Mouse (Mus musculus) heart, embryonic 13.5 days (tissue): ENCODE measurements around the gene Grpel1. TPM values are rescaled to one million over a fixed set of nuclear protein-coding genes. Genes with fewer than 3 reads are reported as not detected.

Experiments used
- ATAC-seq: fragments of 200-750 bp; cut with Nextera tagmentation; 2 replicates; pipeline ENCODE4 v1.8.0; 2017; ENCODE audit warnings: moderate TSS enrichment; ENCODE audit not compliant: insufficient number of reproducible peaks, low FRiP score, low TSS enrichment; ENCODE audit errors: extremely low read depth
- H3K27ac ChIP-seq: fragments of 300-500 bp; sonication (generic); replicated peaks from 2 replicates; pipeline ENCODE4 v1.5.1; 2015; ENCODE audit warnings: moderate library complexity, mild to moderate bottlenecking, inconsistent platforms
- H3K27me3 ChIP-seq: fragments of 300-500 bp; sonication (generic); replicated peaks from 2 replicates; pipeline ENCODE4 v1.6.1; 2015; ENCODE audit warnings: mild to moderate bottlenecking, inconsistent platforms
- H3K36me3 ChIP-seq: fragments of 300-500 bp; sonication (generic); 2 replicates; pipeline ENCODE4 v1.6.1; 2015; ENCODE audit warnings: mild to moderate bottlenecking, inconsistent platforms
- H3K4me1 ChIP-seq: fragments of 300-500 bp; sonication (generic); 2 replicates; pipeline ENCODE4 v1.6.1; 2015; ENCODE audit warnings: inconsistent platforms
- H3K4me2 ChIP-seq: fragments of 300-500 bp; sonication (generic); 2 replicates; pipeline ENCODE4 v1.6.1; 2015; ENCODE audit warnings: inconsistent platforms, mild to moderate bottlenecking, moderate library complexity
- H3K4me3 ChIP-seq: fragments of 300-500 bp; sonication (generic); 2 replicates; pipeline ENCODE4 v1.5.1; 2015; ENCODE audit warnings: moderate library complexity, mild to moderate bottlenecking, inconsistent platforms
- H3K9ac ChIP-seq: fragments of 300-500 bp; sonication (generic); 2 replicates; pipeline ENCODE4 v1.6.1; 2015; ENCODE audit warnings: inconsistent platforms, mild to moderate bottlenecking, moderate library complexity
- H3K9me3 ChIP-seq: fragments of 300-500 bp; sonication (generic); 2 replicates; pipeline ENCODE4 v1.6.1; 2016; ENCODE audit warnings: inconsistent platforms
- WGBS: fragments of 180-500 bp; shearing (Covaris S2); methylation state at CpG from one replicate; pipeline ENCODE4 v1.1.7; 2015; ENCODE audit warnings: mixed read lengths; 5-methylcytosine and 5-hydroxymethylcytosine counted together
- polyA plus RNA-seq: library from polyadenylated mRNA; unstranded; fragments of >200 nt; fragmentation: Nextera tagmentation; extraction: Ambion mirVana; gene quantifications from 2 replicates; pipeline ENCODE4 v1.2.1, GENCODE M21; 2015

The Grpel1 gene
- 52.9 and 59.4 TPM in 2 replicates for polyA plus RNA-seq

- Histone ChIP-seq H3K36me3 (peaks cover 25% of the 10 kb centered on the region), H3K4me1 (peaks cover 35% of the 10 kb centered on the region), H3K4me3 (peak within 1 kb of the TSS; percentile 85), H3K27ac (peak within 1 kb of the TSS; percentile 61), H3K27me3 (no peaks in the 10 kb centered on the region), H3K9ac (peak within 1 kb of the TSS; percentile 90), H3K9me3 (no peaks in the 10 kb centered on the region), H3K4me2 (peak within 1 kb of the TSS; percentile 93)
- peak; percentile 96 for ATAC-seq
- WGBS = under 1% methylated on average over 68 of the region's 68 CpGs
These were observed at the start of gene Grpel1 for GRCm38 (mm10) chr5:36464709-36465661. TSS of gene Grpel1 (plus strand) at chr5:36464998.

GRCm38 (mm10) chr5:36419861-36420260, 44.9 kb upstream of the Grpel1 start:
- ATAC-seq = no peak
- no peak overlapping the region for H3K4me2 ChIP-seq
- H3K36me3 ChIP-seq = no peaks in the 10 kb centered on the region
- no peaks in the 10 kb centered on the region for H3K9me3 ChIP-seq
- no peak overlapping the region for H3K4me3 ChIP-seq
- whole genome bisulfite sequencing = 62% methylated on average over 3 of the region's 3 CpGs
- H3K27ac ChIP-seq = no peak overlapping the region
- no peak overlapping the region for H3K9ac ChIP-seq
- peaks cover 23% of the 10 kb centered on the region; the same call in 1 of the 2 replicates for H3K27me3 ChIP-seq
- H3K4me1 ChIP-seq = peaks cover 4% of the 10 kb centered on the region

- Histone ChIP-seq H3K36me3 (no peaks in the 10 kb centered on the region), H3K4me3 (no peak overlapping the region), H3K27ac (no peak overlapping the region), H3K4me1 (no peaks in the 10 kb centered on the region; the same call in 1 of the 2 replicates), H3K27me3 (peaks cover 35% of the 10 kb centered on the region), H3K9ac (no peak overlapping the region), H3K4me2 (no peak overlapping the region), H3K9me3 (no peaks in the 10 kb centered on the region)
- ATAC-seq = no peak
These were observed 42.1 kb upstream of the Grpel1 start for GRCm38 (mm10) chr5:36422689-36423088.

- H3K27ac ChIP-seq = no peak overlapping the region
- H3K4me3 ChIP-seq = no peak overlapping the region
- ATAC-seq = no peak
- no peak overlapping the region for H3K4me2 ChIP-seq
- H3K36me3 ChIP-seq = no peaks in the 10 kb centered on the region
- H3K9me3 ChIP-seq = no peaks in the 10 kb centered on the region
- H3K4me1 ChIP-seq = no peaks in the 10 kb centered on the region; the same call in 1 of the 2 replicates
- H3K9ac ChIP-seq = no peak overlapping the region
- H3K27me3 ChIP-seq = peaks cover 26% of the 10 kb centered on the region
These were observed 40.1 kb upstream of the Grpel1 start for GRCm38 (mm10) chr5:36424676-36425075.

GRCm38 (mm10) chr5:36426404-36426803, 38.4 kb upstream of the Grpel1 start:
- H3K4me1 ChIP-seq = no peaks in the 10 kb centered on the region; the same call in 1 of the 2 replicates
- H3K9ac ChIP-seq = no peak overlapping the region
- H3K9me3 ChIP-seq = no peaks in the 10 kb centered on the region
- H3K27me3 ChIP-seq = peaks cover 33% of the 10 kb centered on the region
- ATAC-seq = no peak
- H3K4me2 ChIP-seq = no peak overlapping the region
- H3K36me3 ChIP-seq = no peaks in the 10 kb centered on the region
- 79% methylated on average over 5 of the region's 5 CpGs for WGBS
- no peak overlapping the region for H3K27ac ChIP-seq
- H3K4me3 ChIP-seq = no peak overlapping the region

GRCm38 (mm10) chr5:36427831-36428230, 37.0 kb upstream of the Grpel1 start:
- no peaks in the 10 kb centered on the region; the same call in 1 of the 2 replicates for H3K4me1 ChIP-seq
- H3K27me3 ChIP-seq = peaks cover 35% of the 10 kb centered on the region
- H3K9me3 ChIP-seq = no peaks in the 10 kb centered on the region
- no peak for ATAC-seq
- H3K4me3 ChIP-seq = no peak overlapping the region
- H3K27ac ChIP-seq = no peak overlapping the region
- no peaks in the 10 kb centered on the region for H3K36me3 ChIP-seq
- peak overlapping the region; percentile 1; the same call in 1 of the 2 replicates for H3K4me2 ChIP-seq
- H3K9ac ChIP-seq = no peak overlapping the region
- WGBS = 48% methylated on average over 11 of the region's 11 CpGs

GRCm38 (mm10) chr5:36429551-36429950, 35.2 kb upstream of the Grpel1 start:
- H3K27ac ChIP-seq = no peak overlapping the region
- H3K4me3 ChIP-seq = no peak overlapping the region
- H3K9me3 ChIP-seq = no peaks in the 10 kb centered on the region
- no peaks in the 10 kb centered on the region; the same call in 1 of the 2 replicates for H3K4me1 ChIP-seq
- peaks cover 34% of the 10 kb centered on the region for H3K27me3 ChIP-seq
- no peaks in the 10 kb centered on the region for H3K36me3 ChIP-seq
- no peak for ATAC-seq
- 73% methylated on average over 3 of the region's 3 CpGs for WGBS
- no peak overlapping the region for H3K9ac ChIP-seq
- no peak overlapping the region for H3K4me2 ChIP-seq

GRCm38 (mm10) chr5:36431711-36432110, 33.1 kb upstream of the Grpel1 start:
- WGBS = 52% methylated on average over 2 of the region's 2 CpGs
- no peak overlapping the region for H3K4me3 ChIP-seq
- peaks cover 22% of the 10 kb centered on the region for H3K27me3 ChIP-seq
- ATAC-seq = no peak
- H3K36me3 ChIP-seq = no peaks in the 10 kb centered on the region
- H3K9ac ChIP-seq = no peak overlapping the region
- H3K27ac ChIP-seq = no peak overlapping the region
- no peaks in the 10 kb centered on the region; the same call in 1 of the 2 replicates for H3K4me1 ChIP-seq
- no peaks in the 10 kb centered on the region for H3K9me3 ChIP-seq
- H3K4me2 ChIP-seq = no peak overlapping the region

- WGBS = 73% methylated on average over 9 of the region's 9 CpGs
- ATAC-seq = no peak
- Histone ChIP-seq H3K27ac (no peak overlapping the region), H3K4me1 (no peaks in the 10 kb centered on the region), H3K9me3 (no peaks in the 10 kb centered on the region), H3K4me2 (no peak overlapping the region), H3K9ac (no peak overlapping the region), H3K36me3 (no peaks in the 10 kb centered on the region), H3K27me3 (peaks cover 32% of the 10 kb centered on the region), H3K4me3 (no peak overlapping the region)
These were observed 30.3 kb upstream of the Grpel1 start for GRCm38 (mm10) chr5:36434398-36434967.

- H3K36me3 ChIP-seq = no peaks in the 10 kb centered on the region
- peaks cover 22% of the 10 kb centered on the region for H3K27me3 ChIP-seq
- H3K9ac ChIP-seq = no peak overlapping the region
- no peak overlapping the region for H3K27ac ChIP-seq
- H3K4me3 ChIP-seq = no peak overlapping the region
- 55% methylated on average over 4 of the region's 4 CpGs for WGBS
- no peaks in the 10 kb centered on the region for H3K9me3 ChIP-seq
- no peaks in the 10 kb centered on the region for H3K4me1 ChIP-seq
- H3K4me2 ChIP-seq = no peak overlapping the region
- ATAC-seq = no peak
These were observed 27.9 kb upstream of the Grpel1 start for GRCm38 (mm10) chr5:36436858-36437257.

- Histone ChIP-seq H3K4me3 (no peak overlapping the region), H3K4me1 (no peaks in the 10 kb centered on the region), H3K4me2 (no peak overlapping the region), H3K27ac (no peak overlapping the region), H3K36me3 (no peaks in the 10 kb centered on the region), H3K27me3 (peaks cover 46% of the 10 kb centered on the region), H3K9me3 (no peaks in the 10 kb centered on the region), H3K9ac (no peak overlapping the region)
- WGBS = 40% methylated on average over 3 of the region's 3 CpGs
- ATAC-seq = no peak
These were observed 24.1 kb upstream of the Grpel1 start for GRCm38 (mm10) chr5:36440741-36441140.
